Mouse (Mus musculus): ENCODE data around the gene Prokr2. TPM values are rescaled to one million over a fixed set of nuclear protein-coding genes. Genes with fewer than 3 reads are reported as not detected.
A peak's percentile ranks its signal among the peaks of the same experiment; 100 is the strongest.

Prokr2 gene
- polyA plus RNA-seq, 1 experiment from 2014 or later = 5.2 TPM

GRCm38 (mm10) chr2:132307213-132307843, 77.9 kb downstream of the Prokr2 start:
- Histone ChIP-seq H3K4me3 (replicated peaks; ENCODE audit: low read depth, low read length) (no peak overlapping the region), H3K4me2 (ENCODE audit: low read length) (no peak overlapping the region), H3K4me1 (ENCODE audit: control insufficient read depth, insufficient read depth, low read length) (no peaks in the 10 kb centered on the region), H3K36me3 (ENCODE audit: control insufficient read depth, insufficient read depth, low read length) (peaks cover 70% of the 10 kb centered on the region), H3K27ac (replicated peaks; ENCODE audit: low read depth, low read length) (no peak overlapping the region), H3K9me3 (ENCODE audit: control insufficient read depth, low read length) (no peaks in the 10 kb centered on the region), H3K27me3 (ENCODE audit: control insufficient read depth, insufficient read depth, low read length) (no peaks in the 10 kb centered on the region), H3K9ac (replicated peaks; ENCODE audit: low read length) (no peak overlapping the region)
- DNase-seq (no peak), ATAC-seq (ENCODE audit: low FRiP score, low TSS enrichment) (no peak)
- WGBS = 96% methylated on average over 11 of the region's 11 CpGs

- Histone ChIP-seq H3K9ac (replicated peaks; ENCODE audit: low read length) (no peak overlapping the region), H3K4me1 (ENCODE audit: control insufficient read depth, insufficient read depth, low read length) (no peaks in the 10 kb centered on the region), H3K4me3 (replicated peaks; ENCODE audit: low read depth, low read length) (no peak overlapping the region), H3K4me2 (ENCODE audit: low read length) (no peak overlapping the region), H3K9me3 (ENCODE audit: control insufficient read depth, low read length) (no peaks in the 10 kb centered on the region), H3K36me3 (ENCODE audit: control insufficient read depth, insufficient read depth, low read length) (peaks cover 76% of the 10 kb centered on the region), H3K27ac (replicated peaks; ENCODE audit: low read depth, low read length) (no peak overlapping the region), H3K27me3 (ENCODE audit: control insufficient read depth, insufficient read depth, low read length) (no peaks in the 10 kb centered on the region)
- 69% methylated on average over 4 of the region's 4 CpGs for WGBS
- DNase-seq (no peak), ATAC-seq (ENCODE audit: low FRiP score, low TSS enrichment) (no peak)
Measured at GRCm38 (mm10) chr2:132305988-132306387, 79.3 kb downstream of the Prokr2 start.

GRCm38 (mm10) chr2:132305165-132305564, 80.1 kb downstream of the Prokr2 start:
- no peak overlapping the region for H3K4me2 ChIP-seq (ENCODE audit: low read length)
- WGBS = 89% methylated on average over 7 of the region's 7 CpGs
- ATAC-seq (ENCODE audit: low FRiP score, low TSS enrichment) (no peak), DNase-seq (no peak)
- peaks cover 80% of the 10 kb centered on the region for H3K36me3 ChIP-seq (ENCODE audit: control insufficient read depth, insufficient read depth, low read length)
- H3K9ac ChIP-seq (replicated peaks; ENCODE audit: low read length) = no peak overlapping the region
- no peak overlapping the region for H3K4me3 ChIP-seq (replicated peaks; ENCODE audit: low read depth, low read length)
- H3K4me1 ChIP-seq (ENCODE audit: control insufficient read depth, insufficient read depth, low read length) = no peaks in the 10 kb centered on the region
- H3K27ac ChIP-seq (replicated peaks; ENCODE audit: low read depth, low read length) = no peak overlapping the region
- no peaks in the 10 kb centered on the region for H3K27me3 ChIP-seq (ENCODE audit: control insufficient read depth, insufficient read depth, low read length)
- no peaks in the 10 kb centered on the region for H3K9me3 ChIP-seq (ENCODE audit: control insufficient read depth, low read length)

- Histone ChIP-seq H3K27ac (replicated peaks; ENCODE audit: low read depth, low read length) (no peak overlapping the region), H3K4me2 (ENCODE audit: low read length) (no peak overlapping the region), H3K36me3 (ENCODE audit: control insufficient read depth, insufficient read depth, low read length) (peaks cover 83% of the 10 kb centered on the region), H3K9ac (replicated peaks; ENCODE audit: low read length) (no peak overlapping the region), H3K27me3 (ENCODE audit: control insufficient read depth, insufficient read depth, low read length) (no peaks in the 10 kb centered on the region), H3K4me3 (replicated peaks; ENCODE audit: low read depth, low read length) (no peak overlapping the region), H3K4me1 (ENCODE audit: control insufficient read depth, insufficient read depth, low read length) (no peaks in the 10 kb centered on the region), H3K9me3 (ENCODE audit: control insufficient read depth, low read length) (no peaks in the 10 kb centered on the region)
- WGBS = 95% methylated on average over 4 of the region's 4 CpGs
- DNase-seq (no peak), ATAC-seq (ENCODE audit: low FRiP score, low TSS enrichment) (no peak)
Measured at GRCm38 (mm10) chr2:132301436-132301835, 83.8 kb downstream of the Prokr2 start.

- Histone ChIP-seq H3K27ac (replicated peaks; ENCODE audit: low read depth, low read length) (no peak overlapping the region), H3K36me3 (ENCODE audit: control insufficient read depth, insufficient read depth, low read length) (peaks cover 88% of the 10 kb centered on the region), H3K4me2 (ENCODE audit: low read length) (no peak overlapping the region), H3K4me3 (replicated peaks; ENCODE audit: low read depth, low read length) (no peak overlapping the region), H3K4me1 (ENCODE audit: control insufficient read depth, insufficient read depth, low read length) (no peaks in the 10 kb centered on the region), H3K9me3 (ENCODE audit: control insufficient read depth, low read length) (no peaks in the 10 kb centered on the region), H3K9ac (replicated peaks; ENCODE audit: low read length) (no peak overlapping the region), H3K27me3 (ENCODE audit: control insufficient read depth, insufficient read depth, low read length) (no peaks in the 10 kb centered on the region)
- DNase-seq (no peak), ATAC-seq (ENCODE audit: low FRiP score, low TSS enrichment) (no peak)
- over 99% methylated on average over 4 of the region's 4 CpGs for WGBS
Measured at GRCm38 (mm10) chr2:132298250-132298649, 87.0 kb downstream of the Prokr2 start.

- no peak overlapping the region for H3K27ac ChIP-seq (replicated peaks; ENCODE audit: low read depth, low read length)
- ATAC-seq (ENCODE audit: low FRiP score, low TSS enrichment) = no peak
- no peak overlapping the region for H3K4me2 ChIP-seq (ENCODE audit: low read length)
- 97% methylated on average over 10 of the region's 10 CpGs for whole genome bisulfite sequencing
- peaks cover 49% of the 10 kb centered on the region for H3K36me3 ChIP-seq (ENCODE audit: control insufficient read depth, insufficient read depth, low read length)
- H3K4me3 ChIP-seq (replicated peaks; ENCODE audit: low read depth, low read length) = no peak overlapping the region
- no peak overlapping the region for H3K9ac ChIP-seq (replicated peaks; ENCODE audit: low read length)
- no peaks in the 10 kb centered on the region for H3K9me3 ChIP-seq (ENCODE audit: control insufficient read depth, low read length)
- H3K27me3 ChIP-seq (ENCODE audit: control insufficient read depth, insufficient read depth, low read length) = no peaks in the 10 kb centered on the region
- peaks cover 15% of the 10 kb centered on the region for H3K4me1 ChIP-seq (ENCODE audit: control insufficient read depth, insufficient read depth, low read length)
- DNase-seq = no peak
Measured at GRCm38 (mm10) chr2:132293694-132294450, 91.4 kb downstream of the Prokr2 start.

- no peaks in the 10 kb centered on the region for H3K27me3 ChIP-seq (ENCODE audit: control insufficient read depth, insufficient read depth, low read length)
Measured at GRCm38 (mm10) chr2:132292083-132292482, 93.2 kb downstream of the Prokr2 start.

GRCm38 (mm10) chr2:132291265-132291664, 94.0 kb downstream of the Prokr2 start:
- no peak overlapping the region for H3K4me2 ChIP-seq (ENCODE audit: low read length)
- peaks cover 15% of the 10 kb centered on the region for H3K4me1 ChIP-seq (ENCODE audit: control insufficient read depth, insufficient read depth, low read length)
- WGBS = 70% methylated on average over 3 of the region's 3 CpGs
- H3K9ac ChIP-seq (replicated peaks; ENCODE audit: low read length) = no peak overlapping the region
- ATAC-seq (ENCODE audit: low FRiP score, low TSS enrichment) = no peak
- H3K9me3 ChIP-seq (ENCODE audit: control insufficient read depth, low read length) = no peaks in the 10 kb centered on the region
- no peak for DNase-seq
- no peak overlapping the region for H3K27ac ChIP-seq (replicated peaks; ENCODE audit: low read depth, low read length)
- peaks cover 25% of the 10 kb centered on the region for H3K36me3 ChIP-seq (ENCODE audit: control insufficient read depth, insufficient read depth, low read length)
- H3K27me3 ChIP-seq (ENCODE audit: control insufficient read depth, insufficient read depth, low read length) = no peaks in the 10 kb centered on the region
- H3K4me3 ChIP-seq (replicated peaks; ENCODE audit: low read depth, low read length) = no peak overlapping the region

More at GRCm38 (mm10) chr2:132292083-132292482, 93.2 kb downstream of the Prokr2 start:
- peak; percentile 38 for DNase-seq
- Histone ChIP-seq H3K4me2 (ENCODE audit: low read length) (no peak overlapping the region), H3K36me3 (ENCODE audit: control insufficient read depth, insufficient read depth, low read length) (peaks cover 32% of the 10 kb centered on the region), H3K4me1 (ENCODE audit: control insufficient read depth, insufficient read depth, low read length) (peaks cover 15% of the 10 kb centered on the region), H3K4me3 (replicated peaks; ENCODE audit: low read depth, low read length) (no peak overlapping the region), H3K9me3 (ENCODE audit: control insufficient read depth, low read length) (no peaks in the 10 kb centered on the region), H3K27ac (replicated peaks; ENCODE audit: low read depth, low read length) (no peak overlapping the region), H3K9ac (replicated peaks; ENCODE audit: low read length) (no peak overlapping the region)
- WGBS = 20% methylated on average over 4 of the region's 4 CpGs
- ATAC-seq (ENCODE audit: low FRiP score, low TSS enrichment) = no peak

- Histone ChIP-seq H3K36me3 (ENCODE audit: control insufficient read depth, insufficient read depth, low read length) (peaks cover 21% of the 10 kb centered on the region), H3K9ac (replicated peaks; ENCODE audit: low read length) (no peak overlapping the region), H3K4me2 (ENCODE audit: low read length) (no peak overlapping the region), H3K9me3 (ENCODE audit: control insufficient read depth, low read length) (no peaks in the 10 kb centered on the region), H3K27me3 (ENCODE audit: control insufficient read depth, insufficient read depth, low read length) (no peaks in the 10 kb centered on the region), H3K4me3 (replicated peaks; ENCODE audit: low read depth, low read length) (no peak overlapping the region), H3K27ac (replicated peaks; ENCODE audit: low read depth, low read length) (no peak overlapping the region), H3K4me1 (ENCODE audit: control insufficient read depth, insufficient read depth, low read length) (peaks cover 15% of the 10 kb centered on the region)
- 77% methylated on average over 6 of the region's 6 CpGs for WGBS
- no peak for DNase-seq
- ATAC-seq (ENCODE audit: low FRiP score, low TSS enrichment) = no peak
Measured at GRCm38 (mm10) chr2:132290808-132291207, 94.4 kb downstream of the Prokr2 start.
